Mouse (Mus musculus): ENCODE results near the gene Tiparp.

DNA sequence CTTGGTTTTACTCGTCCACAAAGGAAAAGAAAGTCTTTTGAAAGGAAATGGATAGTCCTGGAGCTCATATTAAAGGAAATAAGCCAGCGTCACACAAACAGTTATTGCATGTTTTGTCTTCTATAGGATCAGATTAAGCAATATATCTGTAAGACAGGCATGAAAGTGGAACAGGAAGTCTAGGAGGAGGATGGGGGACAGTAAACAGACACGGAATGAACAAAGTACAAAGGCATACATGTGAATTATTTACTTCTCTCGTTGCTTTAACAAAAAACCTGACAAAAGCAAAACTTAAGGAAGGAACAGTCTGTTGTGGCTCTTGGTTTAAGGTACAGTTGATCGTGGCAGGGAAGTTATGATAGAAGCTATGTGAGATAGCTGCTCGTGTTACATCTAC, 21.6 kb downstream of the Tiparp start:
- TF ChIP-seq CTCF (conservative IDR thresholded peaks at IDR 0.05; ENCODE audit: insufficient read depth, insufficient read length, low read depth, low read length) (no peak), POLR2A (IDR thresholded peaks at IDR 0.05; ENCODE audit: low read depth, low read length) (no peak)

Data from kidney, adult 2 months (tissue).